Mouse (Mus musculus) MEL (cell line): ENCODE measurements around the gene Triobp.

Source experiments
- CTCF ChIP-seq, 3 experiments: IDR thresholded peaks in 2 of 3; conservative IDR thresholded peaks in 1 of 3; 2 replicates each; pipeline ENCODE4 v1.5.1; 2011 to 2012; ENCODE audit warnings: low read length in 3 of 3, low read depth in 2 of 3, mild to moderate bottlenecking in 2 of 3, improper control_type of control experiment in 1 of 3, inconsistent platforms in 1 of 3, mixed read lengths in 1 of 3, moderate library complexity in 1 of 3; ENCODE audit not compliant: control insufficient read depth in 1 of 3, insufficient read depth in 1 of 3, poor library complexity in 1 of 3, severe bottlenecking in 1 of 3
- E2F4 ChIP-seq: IDR thresholded peaks from 2 replicates; pipeline ENCODE4 v1.6.1; 2011; ENCODE audit warnings: low read depth, low read length, improper control_type of control experiment, borderline replicate concordance
- ETS1 ChIP-seq: IDR thresholded peaks from 2 replicates; pipeline ENCODE4 v1.6.1; 2012; ENCODE audit warnings: low read depth, mild to moderate bottlenecking, inconsistent platforms, low read length, improper control_type of control experiment, moderate library complexity
- KAT2A ChIP-seq: conservative IDR thresholded peaks from 2 replicates; pipeline ENCODE4 v1.6.1; 2012; ENCODE audit warnings: low read depth, low read length, improper control_type of control experiment, inconsistent platforms
- MYB ChIP-seq: IDR thresholded peaks from 2 replicates; pipeline ENCODE4 v1.6.1; 2011; ENCODE audit warnings: mild to moderate bottlenecking, low read depth, low read length, improper control_type of control experiment
- MYC ChIP-seq: IDR thresholded peaks from 2 replicates; pipeline ENCODE4 v1.6.1; 2011; ENCODE audit warnings: low read depth, mild to moderate bottlenecking, low read length, improper control_type of control experiment, moderate library complexity
- NRF1 ChIP-seq: IDR thresholded peaks from 2 replicates; pipeline ENCODE4 v1.6.1; 2014; ENCODE audit warnings: low read depth, mild to moderate bottlenecking, inconsistent platforms, low read length, improper control_type of control experiment, moderate library complexity; ENCODE audit not compliant: poor library complexity, insufficient read depth, severe bottlenecking
- POLR2A ChIP-seq, 2 experiments: IDR thresholded peaks; 2 replicates each; pipeline ENCODE4 v1.6.1; 2011 to 2012; ENCODE audit warnings: low read length in 2 of 2, mild to moderate bottlenecking in 2 of 2, control low read depth in 1 of 2, improper control_type of control experiment in 1 of 2, low read depth in 1 of 2, moderate library complexity in 1 of 2; ENCODE audit not compliant: control insufficient read depth in 1 of 2, insufficient read depth in 1 of 2, poor library complexity in 1 of 2
- TBP ChIP-seq: IDR thresholded peaks from 2 replicates; pipeline ENCODE4 v1.8.0; 2011; ENCODE audit warnings: low read depth, low read length, improper control_type of control experiment

GRCm38 (mm10) chr15:78934784-78935320 lies 12.7 kb upstream of the Triobp start, which contains the start of gene Nol12:
- TF ChIP-seq NRF1 = no peak
- peak; percentile 98 for TF ChIP-seq MYC
- no peak; the same call in 1 of the 2 replicates for TF ChIP-seq E2F4
- TF ChIP-seq MYB = no peak
- TF ChIP-seq KAT2A = no peak; the same call in 1 of the 2 replicates
- TF ChIP-seq TBP = peak; percentile 63; the same call in 1 of the 2 replicates
- TF ChIP-seq POLR2A (IDR thresholded peaks at IDR 0.05; ENCODE audit: control insufficient read depth in 1 of 2, insufficient read depth in 1 of 2, low read depth in 1 of 2, low read length in 2 of 2, poor library complexity in 1 of 2) = peak; percentile 79 to 86
- no peak for TF ChIP-seq CTCF (IDR thresholded peaks at IDR 0.05 in 2 of 3, conservative IDR thresholded peaks at IDR 0.05 in 1 of 3; ENCODE audit: control insufficient read depth in 1 of 3, insufficient read depth in 1 of 3, low read depth in 2 of 3, low read length in 3 of 3, poor library complexity in 1 of 3, severe bottlenecking in 1 of 3)
- TF ChIP-seq ETS1 = no peak
